Mouse (Mus musculus) olfactory bulb, adult 2 months (tissue): ENCODE measurements around the gene Nop14.

ENCODE experiments used
- CTCF ChIP-seq: fragments of 200-500 bp; IDR thresholded peaks from 2 replicates; pipeline ENCODE4 v1.5.1; 2012; ENCODE audit warnings: low read depth, mild to moderate bottlenecking, low read length, moderate library complexity; ENCODE audit not compliant: insufficient read depth
- POLR2A ChIP-seq: fragments of 200-500 bp; IDR thresholded peaks from 2 replicates; pipeline ENCODE4 v1.6.1; 2012; ENCODE audit warnings: mild to moderate bottlenecking, low read depth, low read length, moderate library complexity; ENCODE audit not compliant: insufficient read depth

GRCm38 (mm10) chr5:34660591-34661130, 713 bp upstream of the Nop14 start:
- no peak for TF ChIP-seq POLR2A
- TF ChIP-seq CTCF, result no peak
